Mouse (Mus musculus) embryonic stem cell, embryonic (primary cell): Measurements from ENCODE around the gene Morc1.

Experiments
- CTCF ChIA-PET, 4 experiments: fragments of 300-600 bp in 2 of 4; fragments of 350-600 bp in 2 of 4; sonication (Branson Sonifier 250); formaldehyde crosslinking; loops; one replicate each; lab custom pipeline; 2022; ENCODE audit warnings: inconsistent platforms in 2 of 4; lab: Charles Lee
- POLR2A ChIA-PET, 4 experiments: fragments of 300-600 bp in 2 of 4; fragments of 350-600 bp in 2 of 4; sonication (Branson Sonifier 250); formaldehyde crosslinking; loops; one replicate each; lab custom pipeline; 2022; ENCODE audit warnings: antibody characterized with exemption in 4 of 4, inconsistent platforms in 1 of 4; lab: Charles Lee

Morc1 gene

GRCm38 (mm10) chr16:48444589-48444988 lies 13.6 kb downstream of the Morc1 start:
- POLR2A ChIA-PET: interaction anchor here in 2 of 4 experiments (0.6 to 0.8 kb wide), 2 partner anchors 12 to 549 kb away, joined by 3 to 8 read pairs; no protein-coding TSS in a partner anchor
- CTCF ChIA-PET: no interaction called here

- POLR2A ChIA-PET: interaction anchor here in 1 of 4 experiments (0.6 to 1.3 kb wide), 4 partner anchors 11 to 226 kb away, joined by 3 to 4 read pairs (median 3); no protein-coding TSS in a partner anchor
- CTCF ChIA-PET: no interaction called here
Measured at GRCm38 (mm10) chr16:48446161-48446925, 15.3 kb downstream of the Morc1 start.

GRCm38 (mm10) chr16:48453264-48453663 lies 22.2 kb downstream of the Morc1 start:
- ChIA-PET CTCF (no interaction called here), POLR2A (no interaction called here)

- CTCF ChIA-PET: no interaction called here
- POLR2A ChIA-PET: interaction anchor here in 1 of 4 experiments (0.6 to 5.4 kb wide), 4 partner anchors 15 to 323 kb away, joined by 4 to 64 read pairs (median 6); partner anchors contain the start of gene Morc1
Measured at GRCm38 (mm10) chr16:48473396-48473795, 42.4 kb downstream of the Morc1 start.

- ChIA-PET POLR2A (interaction anchor here (0.5 to 5.4 kb wide), 14 partner anchors 12 to 200 kb away, joined by 3 to 64 read pairs (median 4); partner anchors contain the start of gene Morc1 (in 2 of the 4)), CTCF (no interaction called here)
Measured at GRCm38 (mm10) chr16:48474896-48475802, 44.1 kb downstream of the Morc1 start.

GRCm38 (mm10) chr16:48479266-48479848 lies 48.3 kb downstream of the Morc1 start:
- ChIA-PET CTCF (no interaction called here), POLR2A (interaction anchor here (0.5 to 2.4 kb wide), 21 partner anchors 8 to 515 kb away, joined by 3 to 10 read pairs (median 3); partner anchors contain the start of genes Cip2a (in 1 of the 4) and Dzip3 (in 1 of the 4))

- POLR2A ChIA-PET: no interaction called here
- CTCF ChIA-PET: interaction anchor here in 2 of 4 experiments (0.6 kb wide), 3 partner anchors 11 to 212 kb away, joined by 4 to 5 read pairs (median 4); no protein-coding TSS in a partner anchor
Measured at GRCm38 (mm10) chr16:48516776-48517499, 85.9 kb downstream of the Morc1 start.

GRCm38 (mm10) chr16:48519569-48519968 lies 88.5 kb downstream of the Morc1 start:
- CTCF ChIA-PET: no interaction called here
- POLR2A ChIA-PET: interaction anchor here in 1 of 4 experiments (0.7 to 2.2 kb wide), 5 partner anchors 9 to 36 kb away, joined by 3 to 8 read pairs (median 3); no protein-coding TSS in a partner anchor

GRCm38 (mm10) chr16:48537108-48537507 lies 106.1 kb downstream of the Morc1 start:
- ChIA-PET CTCF (interaction anchor here in 1 of 4 experiments (0.6 kb wide), 1 partner anchor 106 kb away, joined by 3 read pairs; the partner anchor contains the start of gene Morc1), POLR2A (interaction anchor here in 1 of 4 experiments (0.9 to 1.3 kb wide), 3 partner anchors 14 to 58 kb away, joined by 3 to 4 read pairs (median 4); no protein-coding TSS in a partner anchor)

GRCm38 (mm10) chr16:48562290-48563080 lies 131.4 kb downstream of the Morc1 start:
- ChIA-PET CTCF (no interaction called here), POLR2A (interaction anchor here in 2 of 4 experiments (0.9 to 1.3 kb wide), 4 partner anchors 8 to 253 kb away, joined by 3 to 4 read pairs (median 3); no protein-coding TSS in a partner anchor)

- ChIA-PET CTCF (interaction anchor here in 3 of 4 experiments (0.5 to 1.7 kb wide), 10 partner anchors 10 to 371 kb away, joined by 3 to 16 read pairs (median 3); partner anchors contain the start of gene Morc1 (in 3 of the 3)), POLR2A (interaction anchor here in 2 of 4 experiments (0.8 to 2.4 kb wide), 9 partner anchors 8 to 267 kb away, joined by 3 to 5 read pairs (median 3); partner anchors contain the start of gene Dppa2 (in 1 of the 2))
Measured at GRCm38 (mm10) chr16:48570354-48570753, 139.3 kb downstream of the Morc1 start.

- POLR2A ChIA-PET: interaction anchor here in 1 of 4 experiments (0.5 kb wide), 1 partner anchor 91 kb away, joined by 3 read pairs; no protein-coding TSS in a partner anchor
- CTCF ChIA-PET: interaction anchor here in 1 of 4 experiments (0.7 kb wide), 1 partner anchor 27 kb away, joined by 3 read pairs; no protein-coding TSS in a partner anchor
Measured at GRCm38 (mm10) chr16:48574072-48574471, 143.0 kb downstream of the Morc1 start.

GRCm38 (mm10) chr16:48574499-48574898 lies 143.5 kb downstream of the Morc1 start:
- POLR2A ChIA-PET: interaction anchor here in 1 of 4 experiments (0.7 kb wide), 1 partner anchor 10 kb away, joined by 3 read pairs; no protein-coding TSS in a partner anchor
- CTCF ChIA-PET: no interaction called here

- POLR2A ChIA-PET: interaction anchor here in 3 of 4 experiments (0.6 to 3.0 kb wide), 13 partner anchors 8 to 106 kb away, joined by 3 to 22 read pairs (median 4); no protein-coding TSS in a partner anchor
- CTCF ChIA-PET: interaction anchor here in 1 of 4 experiments (0.8 kb wide), 1 partner anchor 15 kb away, joined by 3 read pairs; no protein-coding TSS in a partner anchor
Measured at GRCm38 (mm10) chr16:48585369-48585768, 154.3 kb downstream of the Morc1 start.

- ChIA-PET POLR2A (interaction anchor here in 2 of 4 experiments (0.6 to 0.7 kb wide), 2 partner anchors 10 to 69 kb away, joined by 3 to 7 read pairs; no protein-coding TSS in a partner anchor), CTCF (no interaction called here)
Measured at GRCm38 (mm10) chr16:48594457-48594856, 163.4 kb downstream of the Morc1 start.

GRCm38 (mm10) chr16:48595216-48595615 lies 164.2 kb downstream of the Morc1 start:
- ChIA-PET POLR2A (interaction anchor here in 1 of 4 experiments (0.7 to 1.2 kb wide), 3 partner anchors 9 to 16 kb away, joined by 3 to 5 read pairs (median 3); no protein-coding TSS in a partner anchor), CTCF (interaction anchor here in 1 of 4 experiments (0.7 kb wide), 1 partner anchor 7 kb away, joined by 4 read pairs; no protein-coding TSS in a partner anchor)
